Mouse (Mus musculus): ENCODE results near the gene Rad23a.

Gene Rad23a

DNA sequence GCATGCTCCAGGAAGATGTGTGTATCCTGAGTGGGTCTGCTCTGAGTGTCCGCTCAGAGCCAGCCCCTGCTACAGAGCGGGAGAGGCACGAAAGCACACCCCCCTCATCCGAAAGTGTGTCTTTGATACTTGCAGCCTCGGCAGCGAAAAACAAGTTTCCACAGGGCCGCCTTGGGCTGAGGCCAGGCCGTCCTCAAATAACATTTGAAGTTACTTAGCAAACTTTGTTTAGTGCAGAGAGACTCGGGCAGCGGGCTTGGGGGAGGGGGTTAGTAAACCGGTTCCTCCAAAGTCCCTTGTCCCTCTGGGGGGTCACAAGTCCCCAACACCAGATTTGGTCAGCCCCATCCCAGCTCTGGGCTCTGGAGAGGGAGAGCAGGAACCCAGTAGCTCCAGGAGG lies 51.6 kb downstream of the Rad23a start:
- no peak for DNase-seq (ENCODE audit: low read depth, low spot score)

DNA sequence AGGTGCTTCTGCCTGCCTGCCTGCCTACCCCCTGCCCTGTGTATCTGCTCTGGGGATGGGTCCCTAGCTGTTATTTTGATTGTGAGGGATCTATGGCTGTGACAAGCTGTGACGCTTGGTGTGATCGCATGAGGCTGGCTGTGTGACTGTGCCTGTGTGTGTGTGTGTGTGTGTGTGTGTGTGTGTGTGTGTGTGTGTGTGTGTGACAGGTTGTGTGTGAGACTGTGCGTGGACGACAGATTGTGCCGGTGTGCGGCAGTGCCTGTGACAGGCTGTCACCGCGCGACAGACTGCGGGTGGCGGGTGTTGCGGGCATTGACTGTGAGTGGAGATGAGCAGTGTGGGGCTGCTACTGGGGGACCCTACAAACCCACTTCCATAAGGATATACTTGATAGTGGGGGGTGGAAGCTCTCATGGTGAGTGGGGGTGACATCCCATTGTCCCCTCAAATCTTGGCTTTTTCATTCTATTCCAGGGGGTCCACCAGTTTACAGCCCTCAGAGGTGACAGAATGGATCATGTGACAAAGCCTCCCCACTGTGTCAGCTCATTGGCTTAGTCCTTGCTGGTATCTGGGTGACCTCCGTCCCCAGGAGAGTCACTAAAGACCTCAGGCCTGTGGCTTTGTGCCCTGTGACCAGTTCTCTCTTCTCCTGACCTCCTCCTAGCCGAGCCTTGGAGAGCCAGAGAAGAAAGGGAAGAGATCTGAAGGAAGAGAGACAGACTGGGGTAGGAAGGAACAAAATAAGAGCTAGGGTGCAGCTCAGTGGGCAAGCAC lies 52.8 kb downstream of the Rad23a start:
- DNase-seq (ENCODE audit: low read depth, low spot score), result no peak

DNA sequence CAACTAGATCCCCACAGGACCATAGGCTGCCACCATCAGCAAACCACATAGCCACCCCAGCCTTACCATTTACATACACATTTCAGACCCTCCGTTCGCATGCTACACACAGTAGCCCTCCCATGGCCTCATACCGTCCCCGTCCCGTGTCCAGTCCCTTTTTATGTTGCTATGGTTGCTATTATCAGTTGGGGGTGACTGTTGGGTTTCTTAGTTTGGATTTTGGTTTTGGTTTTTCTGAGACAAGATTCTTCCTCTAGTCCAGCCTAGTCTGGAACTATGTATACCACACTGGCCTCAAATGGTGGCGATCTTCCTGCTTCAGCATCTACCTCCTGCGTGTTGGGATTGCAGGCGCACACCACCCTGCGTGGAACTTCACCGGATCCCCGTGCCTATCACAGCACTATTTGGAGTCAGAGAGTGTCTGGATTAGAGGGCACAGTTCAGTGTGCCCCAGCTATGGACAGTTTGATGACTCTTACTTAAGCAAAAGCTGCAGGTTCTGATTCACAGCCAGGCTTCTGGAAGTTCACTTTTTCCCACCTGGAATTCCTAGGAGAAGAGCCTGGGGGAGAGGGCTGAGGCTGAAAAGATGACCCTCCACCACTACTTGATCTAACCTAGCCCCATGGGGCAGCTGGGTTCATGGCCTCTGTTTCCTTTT lies 53.5 kb downstream of the Rad23a start:
- DNase-seq (ENCODE audit: low read depth, low spot score), result no peak

DNA sequence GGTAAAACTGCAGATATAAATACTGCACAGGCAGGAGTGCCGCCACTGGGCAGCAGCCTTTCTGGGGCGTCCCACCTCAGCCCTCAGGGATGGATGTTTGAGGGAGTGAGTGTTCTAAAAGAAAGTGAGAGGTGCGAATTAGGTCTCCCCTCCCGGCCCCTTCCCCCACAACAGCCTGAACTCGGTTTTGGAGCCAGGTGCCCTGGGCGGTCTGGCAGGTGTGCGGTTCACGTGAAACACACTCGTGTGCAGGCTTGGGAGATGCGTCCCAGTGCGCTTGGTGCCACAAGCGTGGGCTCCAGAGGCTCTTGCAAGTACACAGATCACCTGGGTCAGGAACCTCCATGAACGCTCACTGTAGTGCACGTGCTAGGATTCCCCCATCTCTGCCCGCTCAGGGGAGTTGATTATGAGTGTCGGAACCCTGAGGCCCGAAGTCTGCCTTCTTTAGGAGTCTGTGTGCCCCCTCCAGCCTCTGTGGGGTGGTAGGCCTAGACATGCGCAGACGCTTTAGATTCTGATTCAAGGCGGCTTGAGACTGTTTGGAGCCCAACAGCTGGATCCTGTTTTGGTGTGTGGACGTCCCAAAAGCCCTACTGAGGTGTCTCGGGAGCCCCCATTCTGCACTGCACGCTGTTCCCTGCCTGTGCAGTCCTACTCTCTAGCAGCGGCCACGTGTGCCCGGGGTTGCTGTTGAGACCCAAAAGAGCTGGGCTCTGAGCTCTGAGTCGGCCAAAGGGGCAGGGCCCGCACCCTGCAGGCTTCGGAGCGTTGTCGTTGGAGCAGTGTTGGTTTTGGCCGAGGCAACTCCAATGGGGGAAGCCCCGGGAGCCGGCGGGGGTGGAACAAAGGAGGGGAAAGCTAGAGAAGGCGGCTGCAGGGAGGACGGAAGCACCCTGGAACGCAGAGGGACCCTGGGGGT lies 54.4 kb downstream of the Rad23a start:
- DNase-seq (ENCODE audit: low read depth, low spot score), result peak; percentile 70

DNA sequence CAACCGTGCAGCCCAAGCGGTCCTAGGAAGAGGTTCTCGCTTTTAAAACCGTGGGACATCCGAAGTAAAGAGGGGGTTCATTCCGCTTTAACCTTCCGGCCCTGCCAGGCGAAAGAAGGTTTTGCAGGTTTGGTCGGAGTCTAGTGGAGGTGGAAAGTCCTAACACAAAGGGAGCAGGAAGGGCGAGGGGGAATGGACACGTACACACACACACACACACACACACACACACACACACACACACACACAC lies 55.0 kb downstream of the Rad23a start:
- no peak for DNase-seq (ENCODE audit: low read depth, low spot score)

DNA sequence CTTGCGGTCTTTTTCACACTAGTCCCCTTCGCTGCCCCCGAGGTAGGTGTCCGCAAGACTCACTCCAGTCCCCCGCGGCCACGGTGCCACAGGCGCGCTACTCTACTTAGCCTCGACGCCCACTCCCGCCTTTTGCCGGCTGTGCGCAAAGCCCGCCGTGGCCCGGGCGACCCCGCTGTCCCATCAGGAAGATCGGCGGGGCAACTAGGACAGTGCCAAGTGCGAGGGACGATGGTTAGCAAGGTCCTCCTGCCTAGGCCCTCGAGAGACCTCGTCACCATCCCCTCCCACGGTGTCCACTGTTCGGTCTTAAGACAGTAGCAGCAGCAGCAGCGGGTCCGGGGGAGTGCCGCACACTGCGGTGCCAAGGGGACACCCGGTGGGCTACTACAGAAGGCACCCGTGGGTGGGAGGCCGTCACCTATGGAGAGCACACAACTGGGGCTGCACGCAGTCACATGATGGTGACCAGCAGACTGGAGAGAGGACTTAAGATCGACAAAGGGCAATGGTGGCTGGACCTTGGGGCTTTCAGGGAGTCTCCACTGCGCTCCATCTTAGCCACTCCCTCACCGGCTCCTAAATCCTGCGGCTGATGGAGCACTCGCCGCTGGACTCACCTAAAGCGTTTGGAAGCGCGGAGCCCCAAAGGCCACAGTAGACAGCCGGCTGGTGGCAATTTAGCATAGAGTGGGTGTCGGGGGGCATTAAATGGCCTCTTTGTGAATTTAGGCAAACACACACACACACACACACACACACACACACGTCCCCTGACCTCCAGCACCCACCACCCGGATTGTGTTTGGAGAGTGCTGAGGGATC lies 55.6 kb downstream of the Rad23a start:
- peak; percentile 69 for DNase-seq (ENCODE audit: low read depth, low spot score)

Measured in R1 (cell line).